ENCODE assay signal across 7 mouse cellular contexts in the genomic region with DNA sequence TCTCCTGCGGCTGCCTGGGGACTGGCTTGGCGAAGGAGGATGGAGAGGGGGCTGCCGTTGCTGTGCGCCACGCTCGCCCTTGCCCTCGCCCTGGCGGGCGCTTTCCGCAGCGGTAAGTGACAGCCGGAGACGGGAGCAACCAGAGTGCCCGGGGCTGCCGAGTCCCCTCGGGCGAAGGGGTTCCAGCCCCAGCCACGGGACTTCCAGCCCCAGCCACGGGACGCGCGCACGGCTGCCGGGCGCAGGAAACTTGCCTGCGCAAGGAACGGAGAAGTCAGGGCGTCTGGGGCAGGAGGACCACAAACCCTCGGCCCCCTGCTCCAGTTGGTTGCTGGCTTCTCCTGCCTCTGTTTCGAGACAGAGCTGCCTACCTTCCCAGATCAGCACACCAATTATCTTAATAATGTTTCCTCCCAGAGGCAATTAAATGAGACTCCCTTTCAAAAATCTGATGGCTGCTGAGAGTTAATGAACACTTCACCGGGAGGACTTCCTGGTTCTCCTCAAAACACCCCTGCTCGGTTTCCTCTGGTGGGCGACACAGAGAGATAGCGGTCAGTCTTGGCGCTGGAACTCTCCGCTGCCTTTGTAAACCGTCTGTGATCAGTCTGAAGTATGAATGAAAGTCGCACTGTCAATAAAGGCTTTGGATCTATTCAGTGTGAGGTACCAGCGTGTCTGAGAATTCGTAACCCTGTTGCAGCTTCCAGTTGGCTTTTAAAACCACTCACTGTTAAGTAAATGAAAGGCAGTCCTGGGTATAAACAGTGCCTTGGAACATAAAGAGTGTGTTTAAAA. TPM values are rescaled to one million over a fixed set of nuclear protein-coding genes. Genes with fewer than 3 reads are reported as not detected.
A peak's percentile ranks its signal among the peaks of the same experiment; 100 is the strongest.
DNase-seq lines count a peak whose midpoint lies in the region; ATAC-seq and TF ChIP-seq lines count a peak whose summit lies in the region.

No protein-coding gene starts in this region.

- 1% methylated on average over 38 of the region's 40 CpGs for WGBS in intestine, embryonic 16.5 days
- WGBS in lung, embryonic 16.5 days: under 1% methylated on average over 40 of the region's 40 CpGs
- under 1% methylated on average over 40 of the region's 40 CpGs for WGBS in small intestine, adult 2 months

- H3K27me3 ChIP-seq in intestine, embryonic 16.5 days (replicated peaks; ENCODE audit: control insufficient read depth, insufficient read depth, low read length): no peaks in the 10 kb centered on the region
- no peaks in the 10 kb centered on the region for H3K27me3 ChIP-seq in lung, embryonic 16.5 days (ENCODE audit: control insufficient read depth, insufficient read depth, low read depth, low read length)
- H3K27me3 ChIP-seq in small intestine, adult 2 months (ENCODE audit: control insufficient read depth, insufficient read depth, low read length): peaks cover 10% of the 10 kb centered on the region; the same call in 1 of the 2 replicates

- TF ChIP-seq POLR2A in small intestine, adult 2 months (IDR thresholded peaks at IDR 0.05; ENCODE audit: low read depth, low read length): no peak

- no peaks in the 10 kb centered on the region for H3K36me3 ChIP-seq in intestine, embryonic 16.5 days (ENCODE audit: control insufficient read depth, insufficient read depth, low read length)
- 0 out of 2 replicates have a peak, but pooled peaks cover 4% of the 10 kb centered on the region for H3K36me3 ChIP-seq in lung, embryonic 16.5 days (ENCODE audit: control insufficient read depth, insufficient read depth, low read length)
- no peaks in the 10 kb centered on the region for H3K36me3 ChIP-seq in small intestine, adult 2 months (ENCODE audit: control insufficient read depth, insufficient read depth, low read length)

- peak; percentile 15 for DNase-seq in urinary bladder, postnatal 25 days (ENCODE audit: low spot score)
- DNase-seq in urinary bladder, adult 2 months (ENCODE audit: low spot score): no peak
- peak; percentile 18 for DNase-seq in brain, adult 2 months (ENCODE audit: low read depth, low spot score)
- DNase-seq in gastrocnemius, postnatal 4 days (ENCODE audit: low spot score in 2 of 2): peak; percentile 30 to 55

- peak overlapping the region; percentile 84 for H3K9ac ChIP-seq in intestine, embryonic 16.5 days (ENCODE audit: low read depth, low read length)
- H3K9ac ChIP-seq in lung, embryonic 16.5 days (ENCODE audit: low read length): peak overlapping the region; percentile 94

- H3K4me3 ChIP-seq in intestine, embryonic 16.5 days (ENCODE audit: low read length): peak overlapping the region; percentile 71
- peak overlapping the region; percentile 96 for H3K4me3 ChIP-seq in lung, embryonic 16.5 days (ENCODE audit: low read length)
- H3K4me3 ChIP-seq in small intestine, adult 2 months (ENCODE audit: low read depth, low read length): peak overlapping the region; percentile 72

- no peaks in the 10 kb centered on the region for H3K9me3 ChIP-seq in intestine, embryonic 16.5 days (ENCODE audit: control insufficient read depth, low read length)
- no peaks in the 10 kb centered on the region for H3K9me3 ChIP-seq in lung, embryonic 16.5 days (ENCODE audit: control insufficient read depth, low read length)

- ATAC-seq in intestine, embryonic 16.5 days: no peak
- ATAC-seq in lung, embryonic 16.5 days (ENCODE audit: low read depth): no peak

- H3K27ac ChIP-seq in intestine, embryonic 16.5 days (ENCODE audit: low read length): peak overlapping the region; percentile 84
- peak overlapping the region; percentile 99 for H3K27ac ChIP-seq in lung, embryonic 16.5 days (ENCODE audit: low read length)
- H3K27ac ChIP-seq in small intestine, adult 2 months (ENCODE audit: insufficient read depth, low read depth, low read length): peak overlapping the region; percentile 65

- H3K4me2 ChIP-seq in intestine, embryonic 16.5 days (ENCODE audit: low read depth, low read length): peak overlapping the region; percentile 93
- peak overlapping the region; percentile 99 for H3K4me2 ChIP-seq in lung, embryonic 16.5 days (ENCODE audit: low read depth, low read length)

- no peak for TF ChIP-seq CTCF in small intestine, adult 2 months (IDR thresholded peaks at IDR 0.05; ENCODE audit: extremely low read depth, insufficient read length, insufficient replicate concordance, low read depth, low read length)

- peaks cover 9% of the 10 kb centered on the region for H3K4me1 ChIP-seq in intestine, embryonic 16.5 days (ENCODE audit: control insufficient read depth, insufficient read depth, low read length)
- peaks cover 45% of the 10 kb centered on the region for H3K4me1 ChIP-seq in lung, embryonic 16.5 days (replicated peaks; ENCODE audit: control insufficient read depth, insufficient read depth, low read length)
- H3K4me1 ChIP-seq in small intestine, adult 2 months (ENCODE audit: control insufficient read depth, insufficient read depth, insufficient read length, low read length): peaks cover 3% of the 10 kb centered on the region

RNA-seq across cellular contexts. Expression of a gene that starts 1.3 kb away (rescaled TPM):
- 23.4 and 28.1 TPM in 2 replicates for polyA plus RNA-seq in urinary bladder, adult 2 months (2012; rRNA removed)
- 10 to 100 TPM; 85.3 to 87.5 TPM for total RNA-seq in gastrocnemius, postnatal 4 days (2021)
- polyA plus RNA-seq in intestine, embryonic 16.5 days (2015; fragmentation: Nextera tagmentation; extraction: Ambion mirVana): 49.1 and 49.3 TPM in 2 replicates
- polyA plus RNA-seq in lung, embryonic 16.5 days (2015; fragmentation: Nextera tagmentation; extraction: Ambion mirVana): 144 and 149 TPM in 2 replicates
- polyA plus RNA-seq in small intestine, adult 2 months (2012; rRNA removed): 3.3 and 6.6 TPM in 2 replicates
